Mouse (Mus musculus) large intestine, adult 2 months (tissue): ENCODE data around the gene Rhoq. TPM values are rescaled to one million over a fixed set of nuclear protein-coding genes. Genes with fewer than 3 reads are reported as not detected.

ENCODE experiments used
- polyA plus RNA-seq: library from polyadenylated mRNA; depleted of rRNA; stranded (reverse); fragments of >200 nt; gene quantifications from 2 replicates; pipeline ENCODE4 v1.2.3, GENCODE M21; 2012; rRNA removed

The Rhoq gene
- polyA plus RNA-seq, 1 experiment, result 13.9 TPM

Other genes starting within 250 kb of the Rhoq start
- gene Epas1, start 209.4 kb upstream of the Rhoq start, polyA plus RNA-seq, result 17.6 and 34.9 TPM in 2 replicates
- gene Tmem247, start 45.7 kb upstream of the Rhoq start, polyA plus RNA-seq, result not detected in 2 replicates
- not detected in 2 replicates for gene Atp6v1e2, start 15.2 kb upstream of the Rhoq start, polyA plus RNA-seq
- gene Pigf, start 62.3 kb downstream of the Rhoq start, polyA plus RNA-seq, result 16.4 and 17.5 TPM in 2 replicates
- 18.6 and 20.5 TPM in 2 replicates for gene Cript, start 62.5 kb downstream of the Rhoq start, polyA plus RNA-seq
- 3.6 and 3.7 TPM in 2 replicates for gene Socs5, start 144.6 kb downstream of the Rhoq start, polyA plus RNA-seq